Mouse (Mus musculus): ENCODE results near the gene Slc1a5. TPM values are rescaled to one million over a fixed set of nuclear protein-coding genes. Genes with fewer than 3 reads are reported as not detected.

Gene Slc1a5
- polyA plus RNA-seq, 1 experiment from 2014 or later, result 47.0 TPM

GRCm38 (mm10) chr7:16761005-16761481 is 20.1 kb upstream of the Slc1a5 start:
- Histone ChIP-seq H3K4me1 (peaks cover 19% of the 10 kb centered on the region), H3K36me3 (no peaks in the 10 kb centered on the region), H3K9me3 (no peaks in the 10 kb centered on the region), H3K4me3 (no peak overlapping the region), H3K27me3 (ENCODE audit: insufficient read depth, poor library complexity, severe bottlenecking) (no peaks in the 10 kb centered on the region), H3K27ac (peak overlapping the region; percentile 11; the same call in 1 of the 2 replicates)
- no peak for DNase-seq (ENCODE audit: low spot score)
- WGBS, result 50% methylated on average over 10 of the region's 10 CpGs

GRCm38 (mm10) chr7:16761630-16762029 is 19.5 kb upstream of the Slc1a5 start:
- H3K36me3 ChIP-seq, result no peaks in the 10 kb centered on the region
- no peak overlapping the region for H3K4me3 ChIP-seq
- no peak for DNase-seq (ENCODE audit: low spot score)
- H3K4me1 ChIP-seq, result peaks cover 25% of the 10 kb centered on the region
- WGBS, result 42% methylated on average over 5 of the region's 5 CpGs
- H3K27me3 ChIP-seq (ENCODE audit: insufficient read depth, poor library complexity, severe bottlenecking), result no peaks in the 10 kb centered on the region
- no peaks in the 10 kb centered on the region for H3K9me3 ChIP-seq
- no peak overlapping the region for H3K27ac ChIP-seq

DNA sequence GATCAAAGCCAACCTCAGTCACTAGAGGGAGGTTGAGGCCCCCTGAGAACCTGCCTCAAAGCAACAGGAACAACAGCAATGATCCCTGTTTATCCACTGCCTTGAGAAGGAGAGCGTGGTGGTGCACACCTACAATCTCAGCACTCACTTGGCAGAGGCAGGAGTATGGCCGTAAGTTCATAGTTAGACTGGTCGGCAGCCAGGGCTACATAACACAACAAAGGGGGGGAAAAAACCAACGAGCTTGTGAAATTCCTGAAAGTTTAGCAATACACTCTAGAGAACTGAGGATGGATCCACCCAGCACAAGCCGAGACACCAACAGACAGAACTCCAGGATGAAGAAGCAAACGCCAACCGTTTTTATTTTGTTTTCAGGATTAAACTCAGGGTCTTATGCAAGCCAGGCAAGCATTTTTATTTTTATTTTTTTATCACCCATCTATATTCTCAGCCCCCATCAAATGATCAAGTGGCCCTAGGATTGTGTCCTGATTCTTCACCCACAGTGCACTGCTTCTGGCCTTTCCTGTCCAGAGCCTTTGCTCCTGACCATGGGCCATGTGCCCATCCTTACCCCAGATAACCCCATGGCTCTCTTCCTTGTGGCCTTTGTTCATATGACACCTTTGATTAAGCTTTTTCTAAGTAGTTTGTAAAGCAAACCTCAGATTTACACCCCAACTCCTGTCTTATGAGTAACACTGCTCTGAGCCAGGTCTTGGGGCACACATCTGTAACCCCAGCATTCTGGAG is 17.5 kb upstream of the Slc1a5 start:
- Histone ChIP-seq H3K27me3 (ENCODE audit: insufficient read depth, poor library complexity, severe bottlenecking) (no peaks in the 10 kb centered on the region), H3K4me3 (no peak overlapping the region), H3K9me3 (no peaks in the 10 kb centered on the region), H3K4me1 (peaks cover 28% of the 10 kb centered on the region), H3K36me3 (no peaks in the 10 kb centered on the region), H3K27ac (no peak overlapping the region)
- WGBS, result 83% methylated on average over 7 of the region's 7 CpGs
- no peak for DNase-seq (ENCODE audit: low spot score)

GRCm38 (mm10) chr7:16766443-16766842 is 14.7 kb upstream of the Slc1a5 start:
- Histone ChIP-seq H3K36me3 (no peaks in the 10 kb centered on the region), H3K27ac (peak overlapping the region; percentile 25; the same call in 1 of the 2 replicates), H3K4me3 (no peak overlapping the region), H3K4me1 (peaks cover 18% of the 10 kb centered on the region), H3K27me3 (ENCODE audit: insufficient read depth, poor library complexity, severe bottlenecking) (no peaks in the 10 kb centered on the region), H3K9me3 (peaks cover 3% of the 10 kb centered on the region; the same call in 1 of the 2 replicates)
- WGBS, result 50% methylated on average over 2 of the region's 2 CpGs
- no peak for DNase-seq (ENCODE audit: low spot score)

GRCm38 (mm10) chr7:16775888-16776287 is 5.3 kb upstream of the Slc1a5 start:
- H3K4me3 ChIP-seq, result no peak overlapping the region
- no peaks in the 10 kb centered on the region for H3K36me3 ChIP-seq
- peaks cover 7% of the 10 kb centered on the region; the same call in 1 of the 2 replicates for H3K4me1 ChIP-seq
- no peaks in the 10 kb centered on the region for H3K27me3 ChIP-seq (ENCODE audit: insufficient read depth, poor library complexity, severe bottlenecking)
- WGBS, result 49% methylated on average over 5 of the region's 5 CpGs
- DNase-seq (ENCODE audit: low spot score), result no peak
- H3K9me3 ChIP-seq, result peaks cover 7% of the 10 kb centered on the region
- H3K27ac ChIP-seq, result no peak overlapping the region

- H3K4me3 ChIP-seq, result no peak overlapping the region
- H3K27me3 ChIP-seq (ENCODE audit: insufficient read depth, poor library complexity, severe bottlenecking), result no peaks in the 10 kb centered on the region
- no peak overlapping the region for H3K27ac ChIP-seq
- no peak for DNase-seq (ENCODE audit: low spot score)
- H3K36me3 ChIP-seq, result no peaks in the 10 kb centered on the region
- WGBS, result 59% methylated on average over 5 of the region's 5 CpGs
- no peaks in the 10 kb centered on the region for H3K9me3 ChIP-seq
- peaks cover 41% of the 10 kb centered on the region for H3K4me1 ChIP-seq
Observed at GRCm38 (mm10) chr7:16780076-16780475, 1.1 kb upstream of the Slc1a5 start.

DNA sequence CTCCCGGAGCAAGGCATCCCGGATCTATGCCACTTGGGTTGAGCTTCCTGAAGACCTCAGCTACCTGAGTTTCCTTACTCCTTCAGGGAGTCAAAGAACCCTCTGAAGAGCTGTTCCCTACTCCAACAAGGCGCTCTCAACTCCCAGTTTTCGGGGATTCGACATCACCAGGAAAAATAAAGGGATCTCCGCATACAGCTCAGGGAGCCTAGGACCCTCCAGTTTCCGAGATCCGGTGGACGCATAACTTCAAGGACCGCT is 345 bp downstream of the Slc1a5 start:
- DNase-seq (ENCODE audit: low spot score), result no peak
- Histone ChIP-seq H3K36me3 (peaks cover 6% of the 10 kb centered on the region; the same call in 1 of the 2 replicates), H3K9me3 (no peaks in the 10 kb centered on the region), H3K4me3 (peak overlapping the region; percentile 82), H3K27me3 (ENCODE audit: insufficient read depth, poor library complexity, severe bottlenecking) (no peaks in the 10 kb centered on the region), H3K4me1 (peaks cover 43% of the 10 kb centered on the region), H3K27ac (peak overlapping the region; percentile 90)
- WGBS, result under 1% methylated on average over 10 of the region's 10 CpGs

- Histone ChIP-seq H3K36me3 (peaks cover 10% of the 10 kb centered on the region; the same call in 1 of the 2 replicates), H3K4me1 (peaks cover 43% of the 10 kb centered on the region), H3K27me3 (ENCODE audit: insufficient read depth, poor library complexity, severe bottlenecking) (no peaks in the 10 kb centered on the region), H3K4me3 (peak overlapping the region; percentile 82), H3K9me3 (no peaks in the 10 kb centered on the region), H3K27ac (peak overlapping the region; percentile 90)
- WGBS, result under 1% methylated on average over 60 of the region's 60 CpGs
- no peak for DNase-seq (ENCODE audit: low spot score)
Observed at GRCm38 (mm10) chr7:16781816-16782554, 845 bp downstream of the Slc1a5 start.

GRCm38 (mm10) chr7:16782555-16783125 is 1.5 kb downstream of the Slc1a5 start:
- Histone ChIP-seq H3K4me3 (peak overlapping the region; percentile 82), H3K4me1 (peaks cover 43% of the 10 kb centered on the region), H3K9me3 (no peaks in the 10 kb centered on the region), H3K27me3 (ENCODE audit: insufficient read depth, poor library complexity, severe bottlenecking) (no peaks in the 10 kb centered on the region), H3K27ac (peak overlapping the region; percentile 90), H3K36me3 (peaks cover 11% of the 10 kb centered on the region; the same call in 1 of the 2 replicates)
- WGBS, result 5% methylated on average over 11 of the region's 11 CpGs
- DNase-seq (ENCODE audit: low spot score), result no peak

GRCm38 (mm10) chr7:16783224-16783688 is 2.1 kb downstream of the Slc1a5 start:
- H3K27ac ChIP-seq, result peak overlapping the region; percentile 90
- peaks cover 43% of the 10 kb centered on the region for H3K4me1 ChIP-seq
- WGBS, result 24% methylated on average over 10 of the region's 10 CpGs
- H3K9me3 ChIP-seq, result no peaks in the 10 kb centered on the region
- peaks cover 18% of the 10 kb centered on the region for H3K36me3 ChIP-seq
- H3K4me3 ChIP-seq, result peak overlapping the region; percentile 82
- H3K27me3 ChIP-seq (ENCODE audit: insufficient read depth, poor library complexity, severe bottlenecking), result no peaks in the 10 kb centered on the region
- no peak for DNase-seq (ENCODE audit: low spot score)

DNA sequence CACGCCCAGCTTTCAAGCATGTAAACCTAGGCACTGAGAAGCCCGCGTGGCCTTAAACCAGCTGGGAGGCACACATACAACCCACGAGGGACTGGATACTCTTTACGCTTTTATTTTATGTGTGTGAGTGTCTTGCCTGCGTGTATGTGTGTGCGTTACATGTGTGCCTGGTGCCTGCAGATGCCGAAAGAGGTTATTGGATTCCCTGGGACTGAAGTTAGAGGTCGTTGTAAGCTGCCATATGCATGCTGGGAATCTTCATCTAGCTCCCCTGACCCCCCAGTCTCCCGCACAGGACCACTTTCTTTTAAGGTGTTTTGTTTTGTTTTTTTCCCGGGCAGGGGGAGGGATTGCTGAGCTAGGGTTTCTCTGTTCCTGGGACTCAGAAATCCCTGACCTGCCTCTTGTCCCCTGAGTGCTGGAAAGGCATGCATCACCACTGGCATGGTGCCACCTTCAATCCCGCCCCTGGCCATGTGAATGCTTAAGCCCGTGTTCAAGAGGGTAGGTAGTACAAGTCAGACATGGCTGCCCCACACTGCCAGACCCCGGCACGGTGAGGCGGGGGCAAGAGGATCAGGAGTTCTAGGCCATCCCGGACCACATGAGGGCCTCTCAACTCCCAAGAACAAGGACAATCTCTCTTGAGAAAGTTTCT is 2.7 kb downstream of the Slc1a5 start:
- DNase-seq (ENCODE audit: low spot score), result no peak
- 49% methylated on average over 17 of the region's 17 CpGs for WGBS
- Histone ChIP-seq H3K4me3 (peak overlapping the region; percentile 82), H3K4me1 (peaks cover 43% of the 10 kb centered on the region), H3K27ac (peak overlapping the region; percentile 90; the same call in 1 of the 2 replicates), H3K36me3 (peaks cover 19% of the 10 kb centered on the region), H3K27me3 (ENCODE audit: insufficient read depth, poor library complexity, severe bottlenecking) (no peaks in the 10 kb centered on the region), H3K9me3 (no peaks in the 10 kb centered on the region)

GRCm38 (mm10) chr7:16784498-16784976 is 3.4 kb downstream of the Slc1a5 start:
- DNase-seq (ENCODE audit: low spot score), result no peak
- 0 out of 2 replicates have a peak overlapping the region, but pooled peaks have one; percentile 90 for H3K27ac ChIP-seq

More at GRCm38 (mm10) chr7:16784498-16784976, 3.4 kb downstream of the Slc1a5 start:
- peaks cover 43% of the 10 kb centered on the region for H3K4me1 ChIP-seq
- H3K36me3 ChIP-seq, result peaks cover 24% of the 10 kb centered on the region
- peak overlapping the region; percentile 82; the same call in 1 of the 2 replicates for H3K4me3 ChIP-seq
- H3K27me3 ChIP-seq (ENCODE audit: insufficient read depth, poor library complexity, severe bottlenecking), result no peaks in the 10 kb centered on the region
- H3K9me3 ChIP-seq, result no peaks in the 10 kb centered on the region
- WGBS, result 76% methylated on average over 10 of the region's 10 CpGs

Measured in heart, embryonic 10.5 days (tissue).